Mouse (Mus musculus) spleen, postnatal 4 days (tissue): Measurements from ENCODE around the gene Nkd2.

Experiments used
- DNase-seq, 2 experiments: peaks; one replicate each; pipeline ENCODE4 v3.0.0; 2022; ENCODE audit warnings: low spot score in 2 of 2

Gene Nkd2

DNA sequence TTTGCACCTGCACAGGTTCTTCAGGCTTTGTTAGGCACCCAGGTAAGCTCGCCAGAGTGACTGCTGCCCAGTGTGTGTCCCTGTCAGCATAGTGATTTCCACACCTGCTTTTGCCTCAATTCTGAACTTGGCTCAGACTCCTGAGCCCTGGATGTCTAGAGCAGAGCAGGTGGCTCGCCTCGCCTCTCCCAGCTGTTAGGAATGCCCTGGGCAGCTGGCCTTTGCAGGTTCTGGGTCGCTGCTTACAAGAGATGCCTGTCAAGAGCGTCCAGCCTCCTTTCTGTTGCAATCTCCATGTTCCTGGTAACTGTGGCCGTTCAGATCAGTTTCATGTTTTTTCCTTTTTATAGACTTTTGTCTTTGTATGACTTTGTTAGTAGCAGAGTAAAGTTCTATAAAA is 31.1 kb downstream of the Nkd2 start:
- DNase-seq: no peak

DNA sequence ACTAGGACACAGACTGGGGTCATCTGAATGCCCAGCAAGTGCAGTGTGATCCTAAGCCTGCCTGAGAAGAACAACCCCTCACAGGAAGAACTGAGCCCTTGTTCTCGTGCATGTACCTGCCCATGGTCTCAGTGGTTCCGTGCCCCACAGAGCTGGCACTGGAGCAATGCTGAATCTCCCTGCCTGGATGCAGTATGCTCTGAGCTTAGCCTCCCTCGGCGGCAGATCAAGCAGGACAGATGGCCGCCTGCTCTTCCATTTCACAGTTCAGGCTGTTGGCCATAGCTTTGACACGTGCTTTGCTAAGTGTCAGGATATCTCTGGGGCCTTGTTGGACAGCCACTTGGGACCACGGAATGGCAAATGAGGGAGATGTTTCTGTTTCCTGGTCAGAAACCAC is 33.2 kb downstream of the Nkd2 start:
- DNase-seq: no peak

GRCm38 (mm10) chr13:73812936-73813335 is 34.5 kb downstream of the Nkd2 start:
- no peak for DNase-seq

GRCm38 (mm10) chr13:73804914-73805313 is 42.5 kb downstream of the Nkd2 start:
- DNase-seq: no peak

DNA sequence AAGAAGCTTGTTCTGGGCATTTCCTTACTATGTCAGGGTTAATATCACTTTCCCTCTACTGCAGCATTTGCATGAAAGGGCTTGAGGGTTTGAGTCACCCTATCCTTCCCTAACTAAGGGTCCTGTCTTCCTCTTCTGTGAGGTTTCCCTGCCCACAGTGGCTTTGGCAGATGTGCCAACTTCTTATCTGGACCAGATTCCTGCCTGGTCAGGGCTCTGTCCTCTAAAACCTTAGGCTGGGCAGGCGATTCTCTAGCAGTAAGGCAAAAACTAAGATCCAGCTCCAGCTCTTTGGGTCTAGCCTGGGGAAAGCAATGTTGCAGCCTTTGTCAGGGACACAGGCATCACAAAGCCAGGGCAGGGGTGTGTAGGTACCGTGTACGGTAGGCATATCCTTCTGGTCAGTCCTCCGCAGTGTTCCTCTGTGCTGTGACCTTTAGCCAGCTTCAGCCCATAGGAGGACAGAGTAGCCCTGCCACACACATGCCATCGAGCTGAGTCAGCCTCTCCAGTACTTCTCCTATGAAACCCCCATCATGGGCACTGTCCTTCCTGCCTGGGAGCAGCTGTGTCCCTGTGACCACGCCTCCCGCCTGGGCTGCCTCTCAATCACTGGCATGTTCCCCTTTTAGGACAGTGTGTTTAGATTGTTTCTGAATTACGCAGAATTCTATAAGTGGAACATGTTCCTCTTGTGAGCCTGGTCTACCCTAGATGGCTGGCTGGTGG is 43.8 kb downstream of the Nkd2 start:
- DNase-seq: peak in 1 of 2 experiments; percentile 28

GRCm38 (mm10) chr13:73799110-73799509 is 48.3 kb downstream of the Nkd2 start:
- DNase-seq: no peak

GRCm38 (mm10) chr13:73793171-73793570 is 54.3 kb downstream of the Nkd2 start:
- no peak for DNase-seq

DNA sequence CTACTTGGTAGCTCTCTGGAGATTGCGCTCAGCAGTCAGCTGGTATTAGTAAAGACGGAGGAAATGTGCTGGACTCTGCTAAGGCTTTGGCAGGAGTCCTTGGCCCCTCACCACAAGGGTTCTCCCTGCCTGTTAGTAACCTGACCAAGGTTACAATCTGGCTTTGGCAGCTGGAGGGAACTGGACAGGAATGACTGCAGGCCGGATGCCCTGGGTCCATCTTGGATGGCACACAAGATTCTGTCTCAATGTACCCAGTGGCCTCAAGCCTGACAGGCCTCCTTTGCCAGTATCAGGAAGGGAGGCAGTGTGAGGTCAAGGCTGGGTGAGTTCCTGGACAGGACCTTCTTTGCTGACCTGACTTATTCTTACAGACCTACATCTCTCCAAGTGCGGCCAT is 55.3 kb downstream of the Nkd2 start:
- no peak for DNase-seq

DNA sequence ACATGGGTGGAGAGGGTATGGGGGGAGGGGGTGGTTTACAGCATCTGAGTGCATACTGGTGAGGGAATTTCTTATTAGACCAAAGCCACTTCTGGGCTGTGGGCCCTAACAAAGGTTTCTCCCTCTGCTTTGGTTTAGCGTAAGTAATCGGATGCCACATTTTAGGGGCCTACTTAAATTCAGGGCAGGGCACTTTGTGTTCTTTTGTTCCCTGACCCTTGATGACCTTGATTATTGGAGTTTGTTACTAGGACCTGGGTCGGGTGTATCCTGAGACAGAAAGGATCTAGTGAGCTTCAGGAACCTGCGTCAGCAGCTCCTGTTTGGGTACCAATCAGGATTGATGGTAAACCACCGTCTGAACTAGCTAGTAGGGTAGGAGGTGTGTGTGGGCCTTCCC is 64.9 kb downstream of the Nkd2 start:
- DNase-seq: no peak

DNA sequence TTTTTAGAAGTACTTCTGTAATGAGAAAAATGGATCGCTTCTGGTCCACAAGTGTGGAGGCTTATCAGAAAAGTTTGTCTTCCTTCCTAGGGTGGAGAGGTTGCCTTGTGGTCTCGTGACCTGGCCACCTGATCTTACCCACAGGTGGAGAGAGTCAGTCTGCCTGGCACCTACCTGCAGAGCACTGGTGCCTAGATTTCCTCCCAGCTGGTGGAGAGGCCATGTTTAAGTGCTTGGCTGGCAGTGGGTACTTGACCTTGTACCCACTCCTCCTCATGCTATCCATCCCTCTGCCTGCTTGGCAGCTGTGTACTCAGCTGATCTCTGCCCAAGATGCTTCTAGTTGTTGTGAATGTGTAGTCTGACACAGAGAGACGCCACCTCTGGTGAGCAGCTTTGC is 69.9 kb downstream of the Nkd2 start:
- no peak for DNase-seq

DNA sequence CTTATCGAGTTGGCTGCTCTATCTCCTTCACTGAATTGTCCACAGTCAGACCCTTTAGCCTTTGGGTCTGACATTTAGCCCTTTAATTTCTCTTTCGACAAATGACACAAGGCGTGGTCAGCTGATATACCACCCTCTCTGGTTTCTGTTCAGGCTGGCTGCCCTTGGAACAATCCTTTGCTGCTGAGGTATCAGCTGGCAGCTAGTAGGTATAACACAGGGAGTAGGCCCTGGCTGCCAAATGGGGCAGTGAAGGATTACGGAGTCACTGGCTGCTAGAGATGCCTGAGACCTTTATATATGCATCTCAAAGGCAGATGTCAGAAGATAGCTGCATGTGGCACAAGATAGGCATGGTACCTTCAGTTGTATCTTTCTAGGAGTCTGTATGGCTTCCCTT is 71.6 kb downstream of the Nkd2 start:
- DNase-seq: no peak

- no peak for DNase-seq
Measured at GRCm38 (mm10) chr13:73773519-73774205, 73.8 kb downstream of the Nkd2 start.

DNA sequence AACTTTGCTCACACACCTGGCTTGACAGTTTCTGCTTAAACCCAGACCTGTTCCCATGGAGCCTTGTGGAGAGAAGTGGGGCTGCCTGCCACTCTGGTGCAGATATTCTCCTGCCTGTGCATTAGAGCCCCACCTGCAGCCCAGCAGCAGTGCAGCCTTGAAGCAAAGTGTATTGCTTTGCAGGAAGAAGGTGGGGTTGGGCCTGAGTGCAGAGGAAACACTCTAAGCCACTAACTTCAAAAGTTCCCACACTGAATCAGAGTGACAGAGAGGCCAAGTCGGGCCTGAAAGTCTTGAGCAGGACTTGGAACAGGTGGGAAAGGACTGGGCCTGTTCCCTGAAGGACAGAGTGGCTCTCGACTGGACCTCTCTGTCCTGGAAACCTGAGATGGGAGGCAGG is 74.8 kb downstream of the Nkd2 start:
- no peak for DNase-seq

DNA sequence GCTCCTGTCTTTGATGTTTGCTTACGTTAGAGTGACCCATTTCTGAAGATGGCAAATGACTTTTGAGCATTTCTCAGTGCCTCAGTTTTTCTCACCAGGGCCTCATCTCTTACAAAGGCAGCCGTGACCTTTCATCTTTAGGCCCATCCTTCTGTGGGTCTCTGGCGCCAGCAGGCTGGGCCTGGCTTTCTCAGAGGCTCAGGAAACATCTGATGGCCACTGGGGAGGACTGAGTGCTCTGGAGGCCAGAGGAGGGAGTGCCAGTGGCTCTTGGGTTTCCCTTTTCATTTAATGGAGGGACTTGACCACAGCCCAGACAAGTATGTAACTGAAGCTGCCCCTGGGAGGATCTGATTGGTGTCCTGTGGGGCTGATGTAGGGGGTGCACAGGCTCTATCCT is 76.3 kb downstream of the Nkd2 start:
- DNase-seq: no peak

DNA sequence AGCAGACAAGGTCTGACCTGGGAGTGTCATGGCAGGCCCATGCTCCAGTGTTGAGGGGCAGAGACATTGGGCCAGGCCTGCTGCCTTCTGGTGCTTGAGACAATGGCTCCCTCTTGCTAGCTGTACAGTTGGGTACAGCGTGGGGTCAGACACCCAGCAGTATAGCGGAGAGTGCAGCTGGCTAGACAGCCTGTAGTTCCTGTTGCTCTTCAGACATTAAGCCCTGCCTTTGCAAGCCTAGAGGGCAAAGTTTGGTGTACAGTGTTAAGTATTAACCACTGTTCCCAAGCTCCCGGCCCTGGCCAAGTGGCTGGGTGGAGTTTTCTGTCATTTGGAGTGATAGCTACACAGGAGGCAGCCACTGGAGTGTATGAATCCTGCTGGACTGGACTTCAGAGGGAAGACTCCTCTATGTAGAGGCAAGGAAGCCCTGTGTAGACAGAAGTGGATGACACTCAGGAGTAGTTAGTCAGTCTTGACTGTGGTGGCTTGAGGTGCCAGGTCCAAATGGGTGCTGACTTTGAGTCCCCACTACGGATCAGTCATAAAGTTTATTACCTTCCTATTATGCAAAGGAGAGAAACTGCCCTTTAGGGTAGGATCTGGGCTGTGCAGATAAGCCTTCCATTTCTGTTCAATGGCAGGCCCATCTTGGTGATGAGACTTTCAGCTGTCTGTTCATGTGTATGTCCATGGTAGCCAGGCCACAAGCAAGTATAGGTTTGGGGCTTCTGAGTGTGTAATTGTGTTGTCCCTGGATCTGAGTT is 77.3 kb downstream of the Nkd2 start:
- no peak for DNase-seq
